In genomic region chr7:81706027-81706415, GRCm38 (mm10) we compare ENCODE assay signal across 9 mouse cellular contexts. TPM values are rescaled to one million over a fixed set of nuclear protein-coding genes. Genes with fewer than 3 reads are reported as not detected.
DNase-seq lines count a peak whose midpoint lies in the region; ATAC-seq and TF ChIP-seq lines count a peak whose summit lies in the region.
"Had no signal": no experiment of that assay in that cellular context is flagged by ENCODE, and none has a peak within 500 bp of the region (broad histone marks: within the 10 kb centered on the region; RNA-seq: fewer than 3 reads in every experiment).

No protein-coding gene starts in this region.

- no peaks in the 10 kb centered on the region for H3K36me3 ChIP-seq in limb, embryonic 13.5 days
- H3K36me3 ChIP-seq in stomach, embryonic 15.5 days, result no peaks in the 10 kb centered on the region

- DNase-seq in gastrocnemius, adult 2 months, result no peak
- no peak for DNase-seq in gastrocnemius, postnatal 36 days
- DNase-seq in right cerebral cortex, adult 2 months (ENCODE audit: low spot score in 2 of 2), result peak; percentile 49 to 69
- no peak for DNase-seq in right cerebral cortex, postnatal 4 days
- DNase-seq in spleen, adult 12 weeks (ENCODE audit: low spot score), result no peak
- no peak for DNase-seq in thymus, postnatal 25 days

- H3K27me3 ChIP-seq in limb, embryonic 13.5 days, result peaks cover 40% of the 10 kb centered on the region
- H3K27me3 ChIP-seq in stomach, embryonic 15.5 days (replicated peaks), result 0 out of 2 replicates have a peak, but pooled peaks cover 6% of the 10 kb centered on the region

- no peak for TF ChIP-seq CTCF in gastrocnemius, adult 2 months (IDR thresholded peaks at IDR 0.05)

- H3K4me1 ChIP-seq in limb, embryonic 13.5 days, result peaks cover 27% of the 10 kb centered on the region
- peaks cover 15% of the 10 kb centered on the region; the same call in 1 of the 2 replicates for H3K4me1 ChIP-seq in stomach, embryonic 15.5 days

- intact Hi-C loops in gastrocnemius, adult 2 months (cut with DNase I), result no loop called here
- intact Hi-C loops in gastrocnemius, postnatal 36 days (cut with DNase I), result no loop called here

- ATAC-seq in limb, embryonic 13.5 days (ENCODE audit: low FRiP score, low read depth), result peak; percentile 9; the same call in 1 of the 2 replicates
- no peak for ATAC-seq in stomach, embryonic 15.5 days (ENCODE audit: insufficient read depth, low FRiP score, low read depth)

- 0 out of 2 replicates have a peak, but pooled peaks cover 8% of the 10 kb centered on the region for H3K9me3 ChIP-seq in limb, embryonic 13.5 days
- no peaks in the 10 kb centered on the region for H3K9me3 ChIP-seq in stomach, embryonic 15.5 days

- H3K4me2 ChIP-seq in limb, embryonic 13.5 days (replicated peaks), result peak overlapping the region; percentile 83
- H3K4me2 ChIP-seq in stomach, embryonic 15.5 days, result peak overlapping the region; percentile 97

- H3K9ac ChIP-seq in limb, embryonic 13.5 days, result peak overlapping the region; percentile 82
- H3K9ac ChIP-seq in stomach, embryonic 15.5 days, result peak overlapping the region; percentile 52

- H3K4me3 ChIP-seq in gastrocnemius, adult 2 months, result peak overlapping the region; percentile 85
- H3K4me3 ChIP-seq in limb, embryonic 13.5 days, result peak overlapping the region; percentile 72
- peak overlapping the region; percentile 63 for H3K4me3 ChIP-seq in stomach, embryonic 15.5 days (replicated peaks)

- peak overlapping the region; percentile 82 for H3K27ac ChIP-seq in gastrocnemius, adult 2 months
- H3K27ac ChIP-seq in limb, embryonic 13.5 days, result peak overlapping the region; percentile 80; the same call in 1 of the 2 replicates
- H3K27ac ChIP-seq in stomach, embryonic 15.5 days, result peak overlapping the region; percentile 77

- WGBS in limb, embryonic 13.5 days, result 20% methylated on average over 12 of the region's 12 CpGs
- WGBS in stomach, embryonic 15.5 days, result 27% methylated on average over 12 of the region's 12 CpGs

RNA-seq across cellular contexts. Expression of gene Homer2, which starts 1.3 kb away (rescaled TPM):
- total RNA-seq in gastrocnemius, adult 2 months (2021), result 100 to 1,000 TPM in 1 of 2 experiments, 10 to 100 TPM in 1; 39.9 to 102 TPM
- total RNA-seq in gastrocnemius, postnatal 36 days (2021), result 10 to 100 TPM; 42.9 to 66.0 TPM
- 35.2 and 36.7 TPM in 2 replicates for polyA plus RNA-seq in limb, embryonic 13.5 days (2015; fragmentation: Nextera tagmentation; extraction: Ambion mirVana)
- polyA plus RNA-seq in stomach, embryonic 15.5 days (2015; fragmentation: Nextera tagmentation; extraction: Ambion mirVana), result 37.9 and 50.0 TPM in 2 replicates
- total RNA-seq: neutrophil, adult 5-6 weeks had no signal

RNA-seq across cellular contexts. Expression of gene Ramac, which starts 56.7 kb away (rescaled TPM):
- 10 to 100 TPM; 23.8 to 24.8 TPM for total RNA-seq in gastrocnemius, adult 2 months (2021)
- total RNA-seq in gastrocnemius, postnatal 36 days (2021), result 10 to 100 TPM; 17.7 to 23.7 TPM
- 118 and 124 TPM in 2 replicates for polyA plus RNA-seq in limb, embryonic 13.5 days (2015; fragmentation: Nextera tagmentation; extraction: Ambion mirVana)
- 143 and 144 TPM in 2 replicates for polyA plus RNA-seq in stomach, embryonic 15.5 days (2015; fragmentation: Nextera tagmentation; extraction: Ambion mirVana)

Comparison
In these comparisons a context has a peak if more than half of its experiments do, and no peak if none do; other contexts are left out.
1. DNase-seq: peak in right cerebral cortex, adult 2 months (2 of 2); none in gastrocnemius, adult 2 months (single experiment), gastrocnemius, postnatal 36 days (0 of 2), right cerebral cortex, postnatal 4 days (single experiment), spleen, adult 12 weeks (single experiment) and thymus, postnatal 25 days (single experiment).
2. Peak in every context shown above with its lines, with median percentiles within 50 percentile points of each other: H3K27ac ChIP-seq and H3K4me3 ChIP-seq.